Mouse (Mus musculus) forebrain, embryonic 10.5 days (tissue): ENCODE measurements around the gene Gm45902. TPM values are rescaled to one million over a fixed set of nuclear protein-coding genes. Genes with fewer than 3 reads are reported as not detected.
A peak's percentile ranks its signal among the peaks of the same experiment; 100 is the strongest.

Experiments used
- DNase-seq: peaks from one replicate; pipeline ENCODE4 v3.0.0-alpha.2; 2017; ENCODE audit warnings: low spot score; ENCODE audit errors: extremely low spot score
- H3K27ac ChIP-seq: fragments of 300-500 bp; sonication (generic); 2 replicates; pipeline ENCODE4 v1.5.1; 2016; ENCODE audit warnings: mild to moderate bottlenecking
- H3K27me3 ChIP-seq: fragments of 300-500 bp; sonication (generic); 2 replicates; pipeline ENCODE4 v1.6.1; 2016; ENCODE audit warnings: mild to moderate bottlenecking; ENCODE audit not compliant: poor library complexity, severe bottlenecking
- H3K36me3 ChIP-seq: fragments of 300-500 bp; sonication (generic); replicated peaks from 2 replicates; pipeline ENCODE4 v1.6.1; 2016; ENCODE audit warnings: mild to moderate bottlenecking, moderate library complexity
- H3K4me1 ChIP-seq: fragments of 300-500 bp; sonication (generic); 2 replicates; pipeline ENCODE4 v1.6.1; 2016
- H3K4me3 ChIP-seq: fragments of 300-500 bp; sonication (generic); 2 replicates; pipeline ENCODE4 v1.5.1; 2016; ENCODE audit warnings: mild to moderate bottlenecking, moderate library complexity
- H3K9me3 ChIP-seq: fragments of 300-500 bp; sonication (generic); 2 replicates; pipeline ENCODE4 v1.6.1; 2016; ENCODE audit warnings: mild to moderate bottlenecking, moderate library complexity
- WGBS: fragments of 180-500 bp; shearing (Covaris S2); methylation state at CpG from one replicate; pipeline ENCODE4 v1.1.7; 2016; 5-methylcytosine and 5-hydroxymethylcytosine counted together
- polyA plus RNA-seq: library from polyadenylated mRNA; unstranded; fragments of >200 nt; fragmentation: Nextera tagmentation; extraction: Ambion mirVana; gene quantifications from 2 replicates; pipeline ENCODE4 v1.2.1, GENCODE M21; 2016

The Gm45902 gene
- polyA plus RNA-seq, 1 experiment from 2014 or later = 8.9 TPM

GRCm38 (mm10) chr2:3475746-3476251 is 36.8 kb downstream of the Gm45902 start:
- H3K27me3 ChIP-seq = no peaks in the 10 kb centered on the region
- H3K4me1 ChIP-seq = peaks cover 19% of the 10 kb centered on the region
- H3K36me3 ChIP-seq = peaks cover 17% of the 10 kb centered on the region
- H3K27ac ChIP-seq = peak overlapping the region; percentile 98
- 70% methylated on average over 3 of the region's 3 CpGs for WGBS
- H3K9me3 ChIP-seq = peaks cover 3% of the 10 kb centered on the region; the same call in 1 of the 2 replicates
- H3K4me3 ChIP-seq = peak overlapping the region; percentile 89; the same call in 1 of the 2 replicates
- DNase-seq = no peak

GRCm38 (mm10) chr2:3474861-3475283 is 37.7 kb downstream of the Gm45902 start, which contains the start of gene Suv39h2:
Gene Suv39h2 (minus strand): TSS chr2:3475031.
- under 1% methylated on average over 42 of the region's 42 CpGs for WGBS
- H3K9me3 ChIP-seq = peaks cover 3% of the 10 kb centered on the region; the same call in 1 of the 2 replicates
- peaks cover 26% of the 10 kb centered on the region for H3K36me3 ChIP-seq
- no peaks in the 10 kb centered on the region for H3K27me3 ChIP-seq
- H3K4me3 ChIP-seq = peak within 1 kb of the TSS; percentile 89
- H3K27ac ChIP-seq = peak within 1 kb of the TSS; percentile 98
- peaks cover 19% of the 10 kb centered on the region for H3K4me1 ChIP-seq
- peak; percentile 97 for DNase-seq

- H3K9me3 ChIP-seq = peaks cover 3% of the 10 kb centered on the region; the same call in 1 of the 2 replicates
- WGBS = 0% methylated on average over 46 of the region's 46 CpGs
- peak overlapping the region; percentile 89 for H3K4me3 ChIP-seq
- peaks cover 19% of the 10 kb centered on the region for H3K4me1 ChIP-seq
- H3K27ac ChIP-seq = peak overlapping the region; percentile 98
- peak; percentile 80 for DNase-seq
- H3K27me3 ChIP-seq = no peaks in the 10 kb centered on the region
- peaks cover 31% of the 10 kb centered on the region for H3K36me3 ChIP-seq
Observed at GRCm38 (mm10) chr2:3474361-3474805, 38.2 kb downstream of the Gm45902 start.

DNA sequence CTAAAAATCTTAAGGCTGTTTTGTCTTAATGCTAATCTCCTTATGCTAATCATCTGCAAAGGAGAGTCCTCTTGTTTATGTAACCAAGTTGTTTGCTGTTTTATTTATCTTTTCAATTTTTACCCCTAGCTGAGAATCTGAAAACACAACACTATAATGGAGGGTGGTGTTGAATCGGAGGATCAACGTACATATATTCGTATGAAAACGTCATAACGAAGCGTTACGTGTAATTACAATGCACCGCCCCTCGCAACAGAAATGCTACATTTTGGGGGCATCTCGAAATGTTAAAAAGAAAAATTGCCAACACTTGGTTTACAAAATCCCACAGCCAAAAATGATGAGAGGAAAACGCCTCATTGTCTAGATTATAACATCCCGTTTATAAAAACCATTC is 38.7 kb downstream of the Gm45902 start:
- H3K4me1 ChIP-seq = peaks cover 19% of the 10 kb centered on the region
- under 1% methylated on average over 12 of the region's 12 CpGs for WGBS
- peak overlapping the region; percentile 89 for H3K4me3 ChIP-seq
- no peak for DNase-seq
- H3K9me3 ChIP-seq = no peaks in the 10 kb centered on the region
- peak overlapping the region; percentile 98 for H3K27ac ChIP-seq
- H3K36me3 ChIP-seq = peaks cover 36% of the 10 kb centered on the region
- no peaks in the 10 kb centered on the region for H3K27me3 ChIP-seq

- peaks cover 97% of the 10 kb centered on the region for H3K36me3 ChIP-seq
Observed at GRCm38 (mm10) chr2:3456590-3456989, 56.0 kb downstream of the Gm45902 start.

More at GRCm38 (mm10) chr2:3456590-3456989, 56.0 kb downstream of the Gm45902 start:
- WGBS = 85% methylated on average over 4 of the region's 4 CpGs
- no peak overlapping the region for H3K4me3 ChIP-seq
- no peaks in the 10 kb centered on the region for H3K27me3 ChIP-seq
- DNase-seq = no peak
- H3K27ac ChIP-seq = no peak overlapping the region
- H3K9me3 ChIP-seq = no peaks in the 10 kb centered on the region
- H3K4me1 ChIP-seq = no peaks in the 10 kb centered on the region

Other genes starting within 250 kb of the Gm45902 start
- 63.6 and 64.1 TPM in 2 replicates for gene Nmt2, start 228.6 kb downstream of the Gm45902 start, polyA plus RNA-seq
- gene Rpp38, start 180.1 kb downstream of the Gm45902 start, polyA plus RNA-seq = 22.9 and 23.2 TPM in 2 replicates
- gene Acbd7, start 176.6 kb downstream of the Gm45902 start, polyA plus RNA-seq = 0.32 TPM in 1 of 2 replicates, not detected in the other
- not detected in 2 replicates for gene Olah, start 115.6 kb downstream of the Gm45902 start, polyA plus RNA-seq
- gene Meig1, start 90.1 kb downstream of the Gm45902 start, polyA plus RNA-seq = 0.30 TPM in 1 of 2 replicates, not detected in the other
- 7.5 and 10.2 TPM in 2 replicates for gene Dclre1c, start 88.7 kb downstream of the Gm45902 start, polyA plus RNA-seq
- 39.0 and 43.7 TPM in 2 replicates for gene Suv39h2, start 37.8 kb downstream of the Gm45902 start, polyA plus RNA-seq
- gene Hspa14, start within 50 bp of the Gm45902 start, polyA plus RNA-seq = 147 and 154 TPM in 2 replicates
- gene Cdnf, start 240 bp upstream of the Gm45902 start, polyA plus RNA-seq = 0.36 and 0.50 TPM in 2 replicates
- gene Fam107b, start 57.7 kb upstream of the Gm45902 start, polyA plus RNA-seq = 42.6 and 43.1 TPM in 2 replicates